Mouse (Mus musculus): ENCODE data around the gene Ank3.

- TF ChIP-seq CTCF (IDR thresholded peaks at IDR 0.05; ENCODE audit: extremely low read depth, insufficient read length, insufficient replicate concordance, low read depth, low read length) (no peak), POLR2A (IDR thresholded peaks at IDR 0.05; ENCODE audit: low read depth, low read length) (no peak)
These were observed 491.2 kb downstream of the Ank3 start for GRCm38 (mm10) chr10:69889779-69890178.
